Mouse (Mus musculus) T-helper 17 cell (primary cell): Measurements from ENCODE around the gene Fgf12.

ENCODE experiments used
- in situ Hi-C, 2 experiments: fragments of 300-600 bp; cut with MboI, MseI; formaldehyde crosslinking; loops; 1 replicate in 1 of 2; 2 replicates in 1 of 2; pipeline ENCODE4 v1.15.1; 2025; ENCODE audit warnings: high pct_unique_total_duplicates in 2 of 2

The Fgf12 gene

DNA sequence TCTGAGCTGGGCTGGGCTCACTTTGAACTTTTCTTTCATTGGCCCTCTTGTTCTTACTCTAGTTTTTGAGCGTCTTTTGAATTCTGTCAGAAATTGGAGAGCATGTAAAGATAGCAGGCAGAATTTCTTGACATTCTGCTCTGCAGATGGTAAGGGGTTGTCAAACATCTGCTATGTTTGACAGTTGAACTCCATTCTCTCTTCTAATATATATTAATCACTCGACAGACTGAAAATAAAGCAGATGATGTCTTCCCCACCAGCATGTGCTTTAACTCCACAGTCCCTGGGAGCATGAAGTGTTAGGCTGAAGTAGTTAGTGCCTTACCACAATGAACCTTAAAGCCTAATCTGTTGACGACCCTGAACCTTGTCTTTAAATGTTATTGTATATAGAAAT is 267.9 kb downstream of the Fgf12 start:
- in situ Hi-C loops = loop anchor here in 1 of 2 experiments (5.0 to 25.0 kb wide), 2 partner anchors 1008 to 1173 kb away; partner anchors contain the start of gene Ostn

DNA sequence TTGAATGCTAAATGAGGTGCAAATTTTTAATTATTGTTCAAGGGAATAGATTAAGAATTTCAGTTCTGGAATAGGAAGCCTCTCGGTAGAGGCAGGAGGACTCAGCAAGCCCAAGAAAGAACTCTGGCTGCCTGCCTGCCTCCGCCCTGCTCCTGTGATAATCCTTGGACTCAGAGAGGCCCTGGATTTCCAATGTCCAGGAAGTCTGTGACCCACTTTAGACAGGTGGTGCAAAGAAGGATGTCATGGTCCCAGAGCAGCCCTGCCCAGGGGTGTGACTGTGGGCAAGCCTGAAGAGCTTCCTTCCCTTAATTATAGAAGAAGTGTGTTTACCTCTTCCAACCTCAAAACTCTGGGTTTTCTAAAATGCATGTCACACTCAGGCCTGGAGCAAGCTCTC is 273.8 kb downstream of the Fgf12 start:
- in situ Hi-C loops = loop anchor here in 1 of 2 experiments (25.0 kb wide), 1 partner anchor 1167 kb away; the partner anchor contains the start of gene Ostn

DNA sequence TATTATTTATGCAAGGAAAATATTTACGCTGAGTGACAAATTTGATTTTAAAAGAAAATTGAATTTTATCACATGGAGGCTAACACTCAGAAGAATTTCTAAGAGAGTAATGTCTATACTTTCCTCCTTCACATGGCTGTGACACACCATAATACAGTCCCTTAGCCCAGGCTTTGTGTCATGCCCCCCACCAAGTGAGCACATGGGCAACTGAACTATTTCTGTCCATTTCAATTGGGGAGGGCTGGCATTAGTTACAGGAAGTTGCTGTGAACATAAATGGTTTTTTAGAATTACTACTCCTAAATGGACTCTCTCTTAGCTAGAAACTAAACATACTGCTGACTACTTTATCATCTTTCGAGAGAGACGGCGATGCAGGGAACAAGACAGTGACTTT is 276.2 kb downstream of the Fgf12 start:
- in situ Hi-C loops = loop anchor here in 1 of 2 experiments (25.0 kb wide), 1 partner anchor 1164 kb away; the partner anchor contains the start of gene Ostn

DNA sequence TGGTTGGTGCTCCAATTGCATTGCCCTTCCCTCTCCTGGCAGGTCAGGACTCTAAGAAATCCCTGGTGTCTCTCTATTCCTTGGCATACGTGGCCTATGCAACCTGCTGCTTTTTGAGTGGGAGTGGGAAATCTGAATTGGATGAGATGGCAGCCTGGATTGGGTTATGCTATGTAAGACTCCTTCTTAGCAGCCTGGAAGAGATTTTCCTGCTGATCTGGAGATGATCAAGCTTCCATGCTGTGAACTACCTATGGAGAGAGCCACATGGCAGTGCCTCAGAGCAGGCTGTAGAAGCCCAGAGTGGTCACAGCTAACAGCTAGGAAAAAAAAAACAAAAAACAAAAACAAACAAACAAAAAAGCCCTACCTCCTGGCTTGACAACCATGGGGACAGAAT is 277.3 kb downstream of the Fgf12 start:
- in situ Hi-C loops = loop anchor here in 1 of 2 experiments (25.0 kb wide), 1 partner anchor 1163 kb away; the partner anchor contains the start of gene Ostn

DNA sequence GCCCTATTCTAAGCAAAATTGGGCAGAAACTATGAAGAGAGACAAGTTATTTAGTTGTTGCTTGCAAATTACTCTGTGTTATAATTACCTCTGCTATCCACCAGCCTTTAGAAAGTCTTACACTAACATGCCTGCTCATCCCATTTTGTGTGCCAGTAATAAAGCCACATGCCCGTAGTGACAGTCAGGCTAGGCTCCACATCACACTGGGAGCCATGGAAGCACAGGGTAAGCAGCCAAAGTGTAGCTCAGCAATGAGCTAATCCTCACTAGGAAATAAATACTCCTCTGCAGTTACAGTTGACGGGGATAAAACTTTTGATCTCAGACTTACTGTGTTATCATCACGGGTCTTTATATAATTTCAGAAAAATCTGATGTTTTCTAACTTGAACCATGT is 298.0 kb downstream of the Fgf12 start:
- in situ Hi-C loops = no loop called here

DNA sequence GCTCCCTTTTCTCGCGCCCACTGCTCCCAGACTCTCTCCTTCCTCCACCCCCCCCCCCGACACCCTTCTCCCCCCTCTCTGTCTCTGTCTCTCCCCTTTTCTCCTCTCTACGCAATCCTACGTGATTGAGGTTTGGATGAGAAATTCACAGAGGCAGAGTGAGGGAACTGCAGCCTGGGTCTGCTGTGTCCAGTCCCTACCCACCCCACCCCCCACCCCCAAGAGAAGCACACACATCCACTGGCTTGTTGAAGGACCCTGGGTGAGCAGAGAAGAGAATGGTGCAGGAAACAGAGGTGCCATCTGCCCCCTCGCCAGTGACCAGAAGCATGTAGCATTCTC is 305.8 kb downstream of the Fgf12 start:
- in situ Hi-C loops = no loop called here

DNA sequence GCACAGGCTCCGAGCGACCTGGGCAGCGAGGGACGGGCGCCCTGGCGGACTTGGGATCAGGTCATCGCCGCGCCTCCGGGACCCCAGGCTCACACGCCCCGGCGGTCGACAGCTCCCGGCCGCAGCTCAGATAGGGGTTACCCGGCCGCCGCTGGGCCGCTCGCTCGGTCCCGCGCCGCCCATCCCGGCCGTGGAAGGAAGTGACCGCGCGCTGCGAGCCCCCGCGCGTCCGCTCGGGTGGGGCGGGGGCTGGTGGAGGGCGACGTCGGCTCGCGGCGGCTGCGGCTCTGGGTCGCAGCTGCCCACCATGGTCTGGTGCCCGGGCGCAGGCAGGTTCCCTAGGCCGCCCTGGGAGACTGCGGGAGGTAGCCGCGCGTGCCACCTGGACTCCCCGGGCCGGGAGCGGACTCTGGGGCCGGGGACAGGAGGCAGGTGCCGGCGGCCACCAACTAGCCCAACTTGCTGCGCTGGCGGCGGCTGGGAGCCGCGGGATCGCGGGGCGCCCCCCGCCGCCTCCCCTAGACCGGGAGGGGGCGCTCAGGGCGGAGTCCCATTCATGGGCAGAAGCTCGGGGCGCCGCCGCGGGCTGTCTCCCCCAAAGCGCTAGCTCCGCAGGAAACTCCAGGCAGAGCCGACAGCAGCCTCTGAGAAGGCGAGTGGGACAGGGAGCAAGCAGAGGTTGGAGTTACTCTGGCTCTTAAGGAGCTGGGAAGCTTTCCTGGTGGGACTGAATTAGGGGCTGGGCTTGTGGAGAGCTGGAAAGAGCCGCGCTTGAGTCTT is 306.3 kb downstream of the Fgf12 start:
- in situ Hi-C loops = no loop called here

DNA sequence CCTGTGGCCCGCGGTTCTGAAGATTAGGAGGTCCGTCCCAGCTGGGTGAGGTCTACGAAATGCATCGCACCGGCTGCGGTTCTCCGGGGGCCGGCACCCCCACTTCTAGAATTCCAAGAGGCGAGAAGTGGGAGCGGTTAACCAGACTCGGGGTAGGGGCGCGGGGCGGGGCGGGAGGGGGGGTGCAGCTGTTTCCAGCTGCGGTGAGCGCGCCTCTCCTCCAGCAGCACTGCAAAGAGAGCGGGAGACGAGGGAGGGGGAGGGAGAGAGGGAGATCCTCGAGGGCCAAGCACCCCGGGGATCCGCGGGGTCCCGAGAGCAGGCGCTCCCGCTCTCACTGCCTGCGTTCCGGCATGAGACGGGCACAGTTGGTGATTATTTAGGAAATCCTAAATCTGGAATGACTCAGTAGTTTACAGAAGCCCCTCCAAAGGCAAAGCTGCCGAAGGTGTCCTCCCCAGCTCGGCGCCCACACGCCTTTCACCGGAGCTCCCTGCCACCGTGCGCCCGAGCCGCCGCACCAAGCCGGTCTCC is 307.0 kb downstream of the Fgf12 start:
- in situ Hi-C loops = no loop called here

DNA sequence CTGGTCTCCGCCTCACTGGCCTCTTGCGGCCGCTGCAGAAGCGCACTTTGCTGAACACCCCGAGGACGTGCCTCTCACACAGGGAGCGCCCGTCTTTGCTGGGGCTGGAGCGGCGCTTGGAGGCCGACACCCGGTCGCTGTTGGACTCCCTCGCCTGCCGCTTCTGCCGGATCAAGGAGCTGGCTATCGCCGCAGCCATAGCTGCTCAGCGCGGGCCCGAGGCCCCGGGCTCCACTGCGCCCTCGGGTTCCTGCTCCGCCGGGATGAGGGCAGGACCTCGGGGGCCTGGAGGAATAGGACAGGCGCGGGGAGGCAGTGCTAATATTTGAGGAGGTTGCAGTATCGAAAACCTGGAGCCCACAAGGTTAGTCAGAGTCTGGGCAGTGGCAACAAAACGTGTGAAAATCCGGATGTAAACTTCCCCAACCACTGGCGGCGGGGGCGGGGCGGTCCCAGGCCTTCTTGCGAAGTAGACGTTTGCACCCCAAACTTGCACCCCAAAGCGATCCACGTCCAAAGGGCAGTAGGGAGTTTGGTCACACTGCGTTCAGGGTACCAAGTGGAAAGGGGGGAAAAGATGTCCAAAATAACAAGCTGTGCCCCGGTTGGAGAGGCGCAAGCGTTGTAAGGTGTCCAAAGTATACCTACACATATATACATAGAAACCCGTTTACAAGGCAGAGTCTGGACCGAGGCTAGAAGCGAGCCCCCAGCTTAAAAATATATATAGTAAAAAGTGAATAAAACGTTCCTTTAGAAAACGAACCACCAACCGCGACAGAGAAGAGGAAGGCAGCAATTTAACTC is 307.7 kb downstream of the Fgf12 start:
- in situ Hi-C loops = no loop called here

DNA sequence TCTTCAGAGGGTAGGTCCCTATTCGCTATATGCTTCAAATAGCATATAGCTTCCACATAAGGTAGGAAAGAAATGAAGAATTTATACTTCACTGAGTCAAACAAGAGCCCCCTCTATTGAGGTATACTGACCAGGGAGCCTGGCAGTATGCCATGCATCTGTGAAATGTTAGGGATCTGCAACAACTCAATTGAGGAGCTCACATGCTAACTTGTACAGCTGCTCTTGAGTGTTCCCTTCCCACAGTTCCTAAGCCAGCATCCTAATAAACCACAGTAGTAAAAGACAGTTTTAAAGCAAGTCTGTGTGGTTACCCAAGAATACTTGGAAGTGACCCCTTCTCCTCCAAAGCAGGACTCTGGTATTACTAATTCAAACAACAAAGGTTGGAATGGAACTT is 331.3 kb downstream of the Fgf12 start:
- in situ Hi-C loops = loop anchor here in 1 of 2 experiments (10.0 kb wide), 1 partner anchor 1517 kb away; no protein-coding TSS in a partner anchor

DNA sequence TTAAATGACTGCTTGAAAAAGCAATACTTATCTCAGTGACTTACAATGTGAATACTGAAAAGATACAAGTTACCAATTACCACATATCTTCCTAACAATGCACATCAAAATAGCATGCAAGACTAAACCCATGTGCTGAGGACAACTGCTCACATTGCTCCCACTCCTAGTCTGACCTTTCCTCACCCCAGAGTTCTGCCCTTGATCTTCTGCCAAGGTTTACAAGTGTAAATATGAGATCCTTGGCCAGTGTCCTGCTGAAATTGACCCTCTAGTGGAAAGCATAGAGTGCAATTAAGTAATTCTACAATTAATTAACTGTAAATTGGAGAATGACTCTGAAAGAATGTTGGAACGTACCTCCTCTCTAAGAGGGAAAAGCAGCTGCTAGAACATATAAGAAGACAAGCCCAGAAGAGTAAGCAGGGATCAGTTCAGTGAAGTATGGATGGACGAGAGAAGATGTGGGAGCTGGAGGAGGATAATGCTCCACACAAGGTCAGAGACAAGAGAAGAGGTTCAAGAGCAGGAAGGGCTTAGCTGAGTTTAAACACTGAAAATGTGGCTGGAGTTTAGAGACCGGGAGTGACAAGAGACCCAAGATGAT is 333.1 kb downstream of the Fgf12 start:
- in situ Hi-C loops = loop anchor here in 1 of 2 experiments (10.0 kb wide), 2 partner anchors 1515 to 1725 kb away; no protein-coding TSS in a partner anchor

DNA sequence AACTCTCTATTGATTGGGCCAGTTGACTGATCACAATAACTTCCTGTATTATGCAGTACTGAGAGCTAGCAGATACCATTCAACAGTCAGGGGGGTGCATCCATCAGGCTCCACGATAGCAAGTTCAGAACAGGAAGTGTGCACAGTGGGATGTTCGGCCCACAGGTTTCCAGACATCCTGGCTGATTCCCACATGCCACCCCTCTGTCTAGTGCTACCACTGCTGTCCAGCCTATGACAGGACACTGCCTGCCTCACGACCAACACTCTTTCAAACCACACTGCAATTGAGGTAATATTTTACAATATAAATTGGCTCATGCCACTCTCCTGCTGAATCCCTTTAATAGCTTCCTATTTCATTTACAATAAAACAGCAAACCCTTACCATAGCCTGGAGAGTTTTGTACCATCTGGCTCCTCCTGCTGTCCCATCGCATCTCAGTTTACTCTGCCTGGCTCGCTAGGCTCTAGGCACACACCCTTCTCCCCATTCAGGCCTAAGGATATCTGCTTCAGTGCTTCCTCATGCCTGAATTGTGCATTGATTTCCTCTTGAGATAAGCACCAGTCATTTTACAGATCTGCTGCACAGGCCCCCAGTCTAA is 341.6 kb downstream of the Fgf12 start:
- in situ Hi-C loops = loop anchor here in 1 of 2 experiments (10.0 kb wide), 1 partner anchor 1733 kb away; no protein-coding TSS in a partner anchor

DNA sequence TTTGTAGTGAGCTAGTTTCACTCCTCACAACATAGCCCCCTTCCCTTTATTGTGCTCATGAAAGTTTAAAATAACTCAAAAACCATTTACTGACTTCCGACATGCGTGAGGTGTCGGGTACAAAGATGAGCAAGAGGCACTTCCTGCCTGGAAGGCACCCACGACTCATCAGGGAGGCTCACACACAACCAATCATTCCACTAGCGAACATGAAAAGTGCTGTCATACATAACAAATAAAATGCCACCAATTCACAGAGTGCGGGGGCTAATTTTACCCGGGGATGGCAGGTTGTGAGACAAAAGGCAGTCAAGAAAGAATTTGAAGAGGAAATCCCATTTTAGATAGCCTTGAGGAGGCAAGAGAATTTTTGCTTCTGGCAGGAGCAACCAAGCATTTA is 344.6 kb downstream of the Fgf12 start:
- in situ Hi-C loops = no loop called here

DNA sequence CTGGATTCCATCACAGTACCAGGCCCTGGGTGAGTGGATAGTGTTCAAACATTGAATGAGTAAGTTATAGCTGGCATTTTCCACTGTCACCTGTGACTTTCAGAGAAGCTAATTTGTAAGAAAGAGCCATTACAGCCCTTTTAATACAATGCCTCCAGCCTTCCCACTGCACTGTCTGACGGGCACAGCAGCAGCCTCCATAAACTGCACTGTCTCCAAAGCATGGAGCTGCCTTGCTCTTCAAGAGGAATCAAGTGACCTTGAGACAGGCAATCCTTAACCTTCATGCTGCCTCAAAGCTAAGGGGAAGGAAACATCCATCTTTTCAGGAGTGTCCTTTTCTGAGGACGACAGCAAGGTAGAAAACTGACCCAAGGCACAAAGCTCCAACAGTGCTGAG is 345.0 kb downstream of the Fgf12 start:
- in situ Hi-C loops = no loop called here

DNA sequence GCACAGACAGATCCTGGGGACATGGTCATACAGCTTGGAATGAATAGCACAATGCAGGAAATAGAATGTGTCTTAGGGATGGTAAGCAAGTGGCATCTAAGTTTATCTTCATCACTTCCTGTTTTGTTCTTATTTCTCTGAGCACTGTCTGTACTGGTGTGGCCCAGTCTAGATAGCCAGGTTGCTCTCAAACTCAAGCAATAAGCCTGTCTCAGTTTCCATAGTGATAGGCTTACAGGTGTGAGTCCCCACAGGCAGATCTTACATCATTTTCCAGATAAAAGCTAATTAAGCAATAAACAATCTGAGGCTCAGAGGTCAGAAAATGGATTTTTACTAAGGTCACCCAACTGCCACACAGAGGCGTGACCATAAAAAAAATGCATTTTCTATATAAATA is 348.7 kb downstream of the Fgf12 start:
- in situ Hi-C loops = no loop called here

DNA sequence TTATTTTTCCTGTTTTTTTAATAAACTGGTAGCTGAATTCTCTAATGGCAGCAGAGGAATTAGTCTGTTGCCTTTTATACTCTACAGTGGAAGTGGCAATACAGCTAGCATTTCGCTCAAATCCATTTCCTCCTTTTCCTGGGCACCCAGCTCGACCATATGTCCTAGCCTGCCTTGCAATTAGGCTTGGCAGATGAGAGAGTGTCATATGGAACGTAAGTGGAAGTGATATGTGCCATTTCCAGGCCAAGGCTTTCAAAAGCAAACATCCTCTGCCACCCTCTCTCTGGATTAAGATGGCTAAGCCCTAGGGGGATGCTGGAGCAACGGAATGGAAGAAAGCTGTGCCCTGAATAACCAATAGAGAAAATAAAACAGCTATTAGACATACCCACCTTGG is 350.2 kb downstream of the Fgf12 start:
- in situ Hi-C loops = no loop called here

DNA sequence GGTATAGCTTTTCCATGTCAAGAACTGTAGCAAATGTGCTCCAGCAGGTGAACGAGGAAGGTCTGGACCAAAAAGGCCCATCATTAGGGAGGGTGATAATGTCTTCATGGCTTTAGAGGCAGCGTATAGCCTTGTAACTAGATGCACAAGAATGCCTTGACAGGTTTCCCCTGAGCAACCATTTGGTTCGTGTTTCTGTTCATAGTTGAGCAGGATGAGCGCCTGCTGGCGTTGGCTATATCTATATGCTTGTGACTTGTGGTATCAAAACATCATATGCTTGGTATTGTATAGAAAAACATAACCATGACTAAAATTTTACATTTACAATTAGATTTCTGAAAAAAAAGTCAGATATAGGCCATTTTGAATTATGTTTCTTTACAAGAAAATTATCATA is 361.6 kb downstream of the Fgf12 start:
- in situ Hi-C loops = no loop called here

DNA sequence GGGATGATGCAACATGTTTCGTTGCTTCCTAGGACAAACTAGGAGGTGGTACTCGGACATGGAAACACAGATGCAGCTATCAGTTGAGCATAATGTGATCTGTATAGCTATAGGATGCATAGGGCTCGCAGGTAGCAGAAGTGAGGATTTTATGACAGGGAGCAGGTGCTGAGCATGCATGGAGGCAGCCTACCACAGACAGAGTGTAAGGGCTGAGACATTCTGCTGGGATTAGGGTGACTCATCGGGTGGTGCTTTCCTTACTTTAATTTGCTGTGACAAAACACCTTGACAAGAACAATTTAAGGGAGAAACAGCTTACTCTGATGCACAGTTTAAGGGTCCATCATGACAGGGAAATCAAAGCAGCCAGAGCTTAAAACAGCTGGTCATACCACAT is 363.8 kb downstream of the Fgf12 start:
- in situ Hi-C loops = no loop called here

DNA sequence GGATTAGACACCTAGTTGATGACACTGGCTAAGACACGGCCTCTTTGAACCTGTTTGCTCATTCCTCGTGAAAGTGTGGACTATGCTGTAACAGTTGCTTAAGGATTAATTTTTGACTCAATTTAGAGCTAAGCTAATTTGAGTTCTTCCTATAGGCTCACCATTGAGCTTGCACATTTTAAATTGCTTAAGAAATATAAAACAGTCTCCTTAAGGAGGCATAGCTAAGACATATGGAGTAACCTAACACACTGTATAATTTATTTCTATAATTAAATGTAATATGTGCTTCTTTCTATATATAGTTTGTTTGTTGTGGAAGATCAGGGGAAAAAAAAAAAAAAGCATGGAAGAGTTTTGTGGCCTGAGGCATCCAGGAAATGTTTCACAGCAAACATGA is 378.1 kb downstream of the Fgf12 start:
- in situ Hi-C loops = loop anchor here in 1 of 2 experiments (10.0 kb wide), 1 partner anchor 490 kb away; no protein-coding TSS in a partner anchor

DNA sequence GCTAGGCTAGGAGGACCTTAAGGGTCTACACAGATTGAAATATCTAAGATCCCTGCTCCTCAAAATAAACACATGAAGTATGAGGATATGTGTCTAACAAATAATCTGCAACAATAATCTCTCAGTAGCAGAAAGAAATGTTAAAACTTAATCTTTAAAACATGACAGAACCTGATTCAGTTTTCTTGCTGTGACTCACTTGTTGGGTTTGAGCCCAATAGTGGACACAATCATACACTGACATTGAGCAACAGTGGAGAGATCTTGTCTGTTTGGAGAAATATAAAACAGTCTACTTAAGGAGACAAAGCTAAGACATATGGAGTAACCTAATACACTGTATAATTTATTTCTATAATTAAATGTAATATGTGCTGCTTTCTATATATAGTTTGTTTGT is 379.6 kb downstream of the Fgf12 start:
- in situ Hi-C loops = loop anchor here in 1 of 2 experiments (10.0 kb wide), 1 partner anchor 491 kb away; no protein-coding TSS in a partner anchor

DNA sequence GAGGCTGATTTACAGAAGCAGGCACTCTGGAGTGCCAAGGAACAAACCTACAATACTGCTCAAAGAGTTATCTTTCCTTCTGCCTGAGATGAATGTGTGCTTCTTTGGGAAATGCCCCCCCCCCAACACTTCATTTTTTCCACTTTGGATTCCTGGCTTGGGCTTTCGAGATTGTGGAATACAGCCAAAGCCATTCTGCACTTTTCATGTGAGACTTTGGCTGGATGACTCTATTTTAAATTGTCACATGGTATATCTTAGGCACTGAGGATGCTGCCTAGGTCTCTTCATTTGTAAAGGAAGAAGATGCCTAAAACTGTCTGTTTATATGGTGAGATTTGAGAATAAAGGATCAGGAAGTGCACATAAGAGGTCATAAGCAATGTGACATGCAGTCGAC is 402.2 kb downstream of the Fgf12 start:
- in situ Hi-C loops = no loop called here
